Mouse (Mus musculus) forebrain, postnatal 0 days (tissue): ENCODE measurements around the gene Trim3. TPM values are rescaled to one million over a fixed set of nuclear protein-coding genes. Genes with fewer than 3 reads are reported as not detected.

Experiments
- ATAC-seq: fragments of 200-750 bp; cut with Nextera tagmentation; 2 replicates; pipeline ENCODE4 v1.8.0; 2017; ENCODE audit warnings: mild to moderate bottlenecking, moderate library complexity
- DNase-seq: peaks from one replicate; pipeline ENCODE4 v3.0.0-alpha.2; 2015
- H3K27ac ChIP-seq: fragments of 300-500 bp; sonication (generic); 2 replicates; pipeline ENCODE4 v1.5.1; 2014; ENCODE audit warnings: low read depth, mild to moderate bottlenecking, antibody characterized with exemption, low read length, moderate library complexity, mixed read lengths
- H3K27me3 ChIP-seq: fragments of 300-500 bp; sonication (generic); 2 replicates; pipeline ENCODE4 v1.6.1; 2014; ENCODE audit warnings: mild to moderate bottlenecking, low read length, mixed read lengths; ENCODE audit not compliant: insufficient read depth
- H3K36me3 ChIP-seq: fragments of 300-500 bp; sonication (generic); 2 replicates; pipeline ENCODE4 v1.6.1; 2014; ENCODE audit warnings: mild to moderate bottlenecking, moderate library complexity; ENCODE audit not compliant: insufficient read depth
- H3K4me1 ChIP-seq: fragments of 300-500 bp; sonication (generic); 2 replicates; pipeline ENCODE4 v1.6.1; 2014; ENCODE audit warnings: antibody characterized with exemption; ENCODE audit not compliant: insufficient read depth
- H3K4me2 ChIP-seq: fragments of 300-500 bp; sonication (generic); 2 replicates; pipeline ENCODE4 v1.6.1; 2014; ENCODE audit warnings: low read depth, mild to moderate bottlenecking, moderate library complexity
- H3K4me3 ChIP-seq: fragments of 300-500 bp; sonication (generic); 2 replicates; pipeline ENCODE4 v1.5.1; 2014; ENCODE audit warnings: low read depth, low read length, mixed read lengths
- H3K9ac ChIP-seq: fragments of 300-500 bp; sonication (generic); 2 replicates; pipeline ENCODE4 v1.6.1; 2014; ENCODE audit warnings: mild to moderate bottlenecking
- H3K9me3 ChIP-seq: fragments of 300-500 bp; sonication (generic); 2 replicates; pipeline ENCODE4 v1.6.1; 2016; ENCODE audit warnings: low read length
- CTCF ChIP-seq: sonication (generic); IDR thresholded peaks from 2 replicates; pipeline ENCODE4 v1.5.1; 2016; ENCODE audit warnings: antibody characterized with exemption, control low read depth, low read depth
- WGBS: fragments of 180-500 bp; shearing (Covaris S2); extraction: QIAGEN DNeasy Blood & Tissue Kit; methylation state at CpG from one replicate; pipeline ENCODE4 v1.1.7; 2014; 5-methylcytosine and 5-hydroxymethylcytosine counted together
- polyA plus RNA-seq: library from polyadenylated mRNA; unstranded; fragments of >200 nt; fragmentation: Nextera tagmentation; extraction: Ambion mirVana; gene quantifications from 2 replicates; pipeline ENCODE4 v1.2.1, GENCODE M21; 2015
- total RNA-seq: library from RNA; depleted of rRNA; stranded (reverse); fragments of >200 nt; gene quantifications from 2 replicates; pipeline ENCODE4 v1.2.3, GENCODE M21; 2014; rRNA removed

Trim3 gene
- total and polyA plus RNA-seq, 2 experiments from 2014 or later = 93.0 to 160 TPM

GRCm38 (mm10) chr7:105559016-105559415 is 74.4 kb downstream of the Trim3 start:
- Histone ChIP-seq H3K9me3 (no peaks in the 10 kb centered on the region), H3K27ac (no peak overlapping the region), H3K4me3 (no peak overlapping the region), H3K9ac (no peak overlapping the region), H3K4me1 (peaks cover 9% of the 10 kb centered on the region; the same call in 1 of the 2 replicates), H3K4me2 (no peak overlapping the region), H3K27me3 (no peaks in the 10 kb centered on the region), H3K36me3 (peaks cover 54% of the 10 kb centered on the region)
- ATAC-seq = no peak
- DNase-seq = no peak
- TF ChIP-seq CTCF = no peak
- WGBS = 80% methylated on average over 9 of the region's 9 CpGs

GRCm38 (mm10) chr7:105557671-105558070 is 75.7 kb downstream of the Trim3 start:
- H3K9ac ChIP-seq = no peak overlapping the region
- WGBS = 80% methylated on average over 11 of the region's 11 CpGs
- H3K9me3 ChIP-seq = no peaks in the 10 kb centered on the region
- no peak overlapping the region for H3K27ac ChIP-seq
- H3K4me2 ChIP-seq = no peak overlapping the region
- H3K4me3 ChIP-seq = no peak overlapping the region
- H3K4me1 ChIP-seq = peaks cover 9% of the 10 kb centered on the region; the same call in 1 of the 2 replicates
- DNase-seq = no peak
- H3K36me3 ChIP-seq = peaks cover 44% of the 10 kb centered on the region
- no peak for TF ChIP-seq CTCF
- ATAC-seq = no peak
- no peaks in the 10 kb centered on the region for H3K27me3 ChIP-seq

- no peak overlapping the region for H3K4me2 ChIP-seq
- no peak for ATAC-seq
- no peak overlapping the region for H3K9ac ChIP-seq
- 89% methylated on average over 8 of the region's 8 CpGs for WGBS
- H3K4me1 ChIP-seq = peaks cover 9% of the 10 kb centered on the region; the same call in 1 of the 2 replicates
- no peaks in the 10 kb centered on the region for H3K27me3 ChIP-seq
- DNase-seq = no peak
- H3K36me3 ChIP-seq = peaks cover 34% of the 10 kb centered on the region
- no peak overlapping the region for H3K27ac ChIP-seq
- TF ChIP-seq CTCF = no peak
- H3K9me3 ChIP-seq = no peaks in the 10 kb centered on the region
- H3K4me3 ChIP-seq = no peak overlapping the region
Observed at GRCm38 (mm10) chr7:105556406-105556805, 77.0 kb downstream of the Trim3 start.

- no peaks in the 10 kb centered on the region for H3K9me3 ChIP-seq
- TF ChIP-seq CTCF = no peak
- no peak overlapping the region for H3K4me3 ChIP-seq
- no peaks in the 10 kb centered on the region for H3K27me3 ChIP-seq
- peaks cover 28% of the 10 kb centered on the region for H3K36me3 ChIP-seq
- H3K9ac ChIP-seq = no peak overlapping the region
- H3K27ac ChIP-seq = no peak overlapping the region
- 84% methylated on average over 10 of the region's 10 CpGs for WGBS
- H3K4me1 ChIP-seq = peaks cover 9% of the 10 kb centered on the region; the same call in 1 of the 2 replicates
- no peak for ATAC-seq
- no peak for DNase-seq
- H3K4me2 ChIP-seq = peak overlapping the region; percentile 80; the same call in 1 of the 2 replicates
Observed at GRCm38 (mm10) chr7:105555571-105555970, 77.8 kb downstream of the Trim3 start.

Other genes with a start within 250 kb of the Trim3 start
- gene Fam160a2, start 233.5 kb downstream of the Trim3 start, total RNA-seq = 28.0 and 42.1 TPM in 2 replicates
- 27.7 and 36.9 TPM in 2 replicates for gene Fam160a2, start 233.5 kb downstream of the Trim3 start, polyA plus RNA-seq
- 0.29 and 0.38 TPM in 2 replicates for gene Cnga4, start 229.0 kb downstream of the Trim3 start, total RNA-seq
- gene Cnga4, start 229.0 kb downstream of the Trim3 start, polyA plus RNA-seq = 0.10 and 0.18 TPM in 2 replicates
- 3.5 and 6.2 TPM in 2 replicates for gene Cckbr, start 207.8 kb downstream of the Trim3 start, total RNA-seq
- gene Cckbr, start 207.8 kb downstream of the Trim3 start, polyA plus RNA-seq = 3.2 and 5.1 TPM in 2 replicates
- 28.6 and 30.9 TPM in 2 replicates for gene Cavin3, start 151.3 kb downstream of the Trim3 start, total RNA-seq
- gene Cavin3, start 151.3 kb downstream of the Trim3 start, polyA plus RNA-seq = 31.7 and 33.5 TPM in 2 replicates
- gene Smpd1, start 79.2 kb downstream of the Trim3 start, total RNA-seq = 100 and 124 TPM in 2 replicates
- 88.8 and 100 TPM in 2 replicates for gene Smpd1, start 79.2 kb downstream of the Trim3 start, polyA plus RNA-seq
- 451 and 455 TPM in 2 replicates for gene Apbb1, start 51.9 kb downstream of the Trim3 start, total RNA-seq
- 329 and 350 TPM in 2 replicates for gene Apbb1, start 51.9 kb downstream of the Trim3 start, polyA plus RNA-seq
- not detected in 2 replicates for gene Hpx, start 33.4 kb downstream of the Trim3 start, total RNA-seq
- gene Hpx, start 33.4 kb downstream of the Trim3 start, polyA plus RNA-seq = 0.17 and 0.21 TPM in 2 replicates
- gene Timm10b, start 6.5 kb upstream of the Trim3 start, total RNA-seq = 49.8 and 65.6 TPM in 2 replicates
- 160 and 167 TPM in 2 replicates for gene Timm10b, start 6.5 kb upstream of the Trim3 start, polyA plus RNA-seq
- 89.7 and 93.8 TPM in 2 replicates for gene Arfip2, start 6.8 kb upstream of the Trim3 start, total RNA-seq
- gene Arfip2, start 6.8 kb upstream of the Trim3 start, polyA plus RNA-seq = 88.6 and 93.4 TPM in 2 replicates
- 45.3 and 52.9 TPM in 2 replicates for gene Gm45799, start 7.0 kb upstream of the Trim3 start, total RNA-seq
- 34.2 and 41.2 TPM in 2 replicates for gene Gm45799, start 7.0 kb upstream of the Trim3 start, polyA plus RNA-seq
- gene Dnhd1, start 17.3 kb upstream of the Trim3 start, total RNA-seq = 1.8 and 4.6 TPM in 2 replicates
- 0.08 and 0.48 TPM in 2 replicates for gene Dnhd1, start 17.3 kb upstream of the Trim3 start, polyA plus RNA-seq
- 146 and 157 TPM in 2 replicates for gene Ilk, start 103.0 kb upstream of the Trim3 start, total RNA-seq
- gene Ilk, start 103.0 kb upstream of the Trim3 start, polyA plus RNA-seq = 159 and 161 TPM in 2 replicates
- 22.1 and 26.6 TPM in 2 replicates for gene Rrp8, start 103.8 kb upstream of the Trim3 start, total RNA-seq
- gene Rrp8, start 103.8 kb upstream of the Trim3 start, polyA plus RNA-seq = 16.0 and 19.1 TPM in 2 replicates
- 84.6 and 86.5 TPM in 2 replicates for gene Taf10, start 110.8 kb upstream of the Trim3 start, total RNA-seq
- 99.9 and 108 TPM in 2 replicates for gene Taf10, start 110.8 kb upstream of the Trim3 start, polyA plus RNA-seq
- 16.8 and 51.2 TPM in 2 replicates for gene Tpp1, start 118.7 kb upstream of the Trim3 start, total RNA-seq
- 38.7 and 40.0 TPM in 2 replicates for gene Tpp1, start 118.7 kb upstream of the Trim3 start, polyA plus RNA-seq
- 62.7 and 98.7 TPM in 2 replicates for gene Dchs1, start 154.1 kb upstream of the Trim3 start, total RNA-seq
- 5.7 and 8.0 TPM in 2 replicates for gene Dchs1, start 154.1 kb upstream of the Trim3 start, polyA plus RNA-seq
- 15.0 and 37.1 TPM in 2 replicates for gene Mrpl17, start 177.5 kb upstream of the Trim3 start, total RNA-seq
- 192 and 197 TPM in 2 replicates for gene Mrpl17, start 177.5 kb upstream of the Trim3 start, polyA plus RNA-seq